Mouse (Mus musculus) lung, adult 18-20 months (tissue): ENCODE data around the gene S1pr3.

Experiments used
- DNase-seq, 2 experiments: peaks; one replicate each; pipeline ENCODE4 v3.0.0; 2022; ENCODE audit warnings: mixed read lengths in 2 of 2

S1pr3 gene

GRCm38 (mm10) chr13:51408519-51409001 is at the start of gene S1pr3:
TSS of gene S1pr3 (plus strand) at chr13:51408639.
- peak; percentile 61 to 62 for DNase-seq

- no peak for DNase-seq
Measured at GRCm38 (mm10) chr13:51360441-51360962, 47.9 kb upstream of the S1pr3 start.

GRCm38 (mm10) chr13:51363390-51363789 is 45.0 kb upstream of the S1pr3 start:
- peak; percentile 24 to 48 for DNase-seq

GRCm38 (mm10) chr13:51363985-51364384 is 44.5 kb upstream of the S1pr3 start:
- DNase-seq: no peak

GRCm38 (mm10) chr13:51365191-51365590 is 43.2 kb upstream of the S1pr3 start:
- no peak for DNase-seq

- DNase-seq: no peak
Measured at GRCm38 (mm10) chr13:51368346-51368745, 40.1 kb upstream of the S1pr3 start.

- DNase-seq: no peak
Measured at GRCm38 (mm10) chr13:51369354-51369753, 39.1 kb upstream of the S1pr3 start.

GRCm38 (mm10) chr13:51373086-51373485 is 35.4 kb upstream of the S1pr3 start:
- DNase-seq: no peak

- DNase-seq: peak; percentile 40 to 64
Measured at GRCm38 (mm10) chr13:51374026-51374807, 34.2 kb upstream of the S1pr3 start.

GRCm38 (mm10) chr13:51378126-51378525 is 30.3 kb upstream of the S1pr3 start:
- no peak for DNase-seq

- no peak for DNase-seq
Measured at GRCm38 (mm10) chr13:51379596-51379995, 28.8 kb upstream of the S1pr3 start.

GRCm38 (mm10) chr13:51381498-51381897 is 26.9 kb upstream of the S1pr3 start:
- DNase-seq: no peak

GRCm38 (mm10) chr13:51384899-51385298 is 23.5 kb upstream of the S1pr3 start:
- DNase-seq: no peak

GRCm38 (mm10) chr13:51387908-51388307 is 20.5 kb upstream of the S1pr3 start:
- no peak for DNase-seq

GRCm38 (mm10) chr13:51390398-51390797 is 18.0 kb upstream of the S1pr3 start:
- DNase-seq: no peak

- DNase-seq: no peak
Measured at GRCm38 (mm10) chr13:51391359-51391916, 17.0 kb upstream of the S1pr3 start.

- no peak for DNase-seq
Measured at GRCm38 (mm10) chr13:51392256-51392655, 16.2 kb upstream of the S1pr3 start.

GRCm38 (mm10) chr13:51397861-51398260 is 10.6 kb upstream of the S1pr3 start:
- no peak for DNase-seq

- DNase-seq: no peak
Measured at GRCm38 (mm10) chr13:51399562-51399961, 8.9 kb upstream of the S1pr3 start.

GRCm38 (mm10) chr13:51400186-51400719 is 8.2 kb upstream of the S1pr3 start:
- no peak for DNase-seq

GRCm38 (mm10) chr13:51400736-51401501 is 7.5 kb upstream of the S1pr3 start:
- DNase-seq: no peak

- no peak for DNase-seq
Measured at GRCm38 (mm10) chr13:51404566-51404965, 3.9 kb upstream of the S1pr3 start.

- peak in 1 of 2 experiments; percentile 34 for DNase-seq
Measured at GRCm38 (mm10) chr13:51405731-51406320, 2.6 kb upstream of the S1pr3 start.
